Mouse (Mus musculus): Measurements from ENCODE around the gene Icam4.
A peak's percentile ranks its signal among the peaks of the same experiment; 100 is the strongest.
"Not testable (repeated sequence)": the region's sequence is repeated elsewhere in the genome, so short reads cannot be mapped to it uniquely, and the experiment has no call there.

Icam4 gene

DNA sequence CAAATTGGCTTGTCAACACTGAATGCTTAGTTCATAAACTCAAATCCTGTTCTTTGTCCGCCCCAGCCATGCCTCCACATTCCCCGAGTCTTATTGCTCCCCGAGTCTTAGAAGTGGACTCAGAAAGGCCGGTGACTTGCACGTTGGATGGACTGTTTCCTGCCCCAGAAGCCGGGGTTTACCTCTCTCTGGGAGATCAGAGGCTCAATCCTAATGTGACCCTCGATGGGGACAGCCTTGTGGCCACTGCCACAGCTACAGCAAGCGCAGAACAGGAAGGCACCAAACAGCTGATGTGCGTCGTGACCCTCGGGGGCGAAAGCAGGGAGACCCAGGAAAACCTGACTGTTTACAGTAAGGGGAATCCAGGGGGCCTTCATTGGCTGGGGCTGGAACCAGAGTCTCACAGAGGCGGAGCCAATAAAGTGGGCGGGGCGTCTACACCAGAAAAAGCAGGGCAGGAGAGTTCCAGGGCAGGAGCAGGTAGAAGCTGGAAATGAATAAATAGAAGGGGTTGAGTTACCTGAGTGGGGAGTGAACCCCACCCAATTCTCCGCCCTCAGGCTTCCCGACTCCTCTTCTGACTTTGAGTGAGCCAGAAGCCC lies 5.4 kb downstream of the Icam4 start:
- DNase-seq (ENCODE audit: low spot score in 2 of 2): no peak

- DNase-seq (ENCODE audit: low spot score in 2 of 2): no peak
These were observed 6.4 kb downstream of the Icam4 start for GRCm38 (mm10) chr9:21035586-21035985.

DNA sequence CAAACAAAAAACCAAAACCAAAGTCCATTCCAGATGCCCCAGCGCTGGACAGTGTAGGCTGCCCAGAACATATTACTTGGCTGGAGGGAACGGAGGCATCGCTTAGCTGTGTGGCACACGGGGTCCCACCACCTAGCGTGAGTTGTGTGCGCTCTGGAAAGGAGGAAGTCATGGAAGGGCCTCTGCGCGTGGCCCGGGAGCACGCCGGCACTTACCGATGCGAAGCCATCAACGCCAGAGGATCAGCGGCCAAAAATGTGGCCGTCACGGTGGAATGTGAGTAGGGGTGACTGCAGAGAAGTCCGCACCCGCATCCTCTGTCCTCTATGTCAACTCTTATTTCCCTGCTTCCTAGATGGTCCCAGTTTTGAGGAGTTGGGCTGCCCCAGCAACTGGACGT lies 7.0 kb downstream of the Icam4 start:
- DNase-seq (ENCODE audit: low spot score in 2 of 2): no peak

DNA sequence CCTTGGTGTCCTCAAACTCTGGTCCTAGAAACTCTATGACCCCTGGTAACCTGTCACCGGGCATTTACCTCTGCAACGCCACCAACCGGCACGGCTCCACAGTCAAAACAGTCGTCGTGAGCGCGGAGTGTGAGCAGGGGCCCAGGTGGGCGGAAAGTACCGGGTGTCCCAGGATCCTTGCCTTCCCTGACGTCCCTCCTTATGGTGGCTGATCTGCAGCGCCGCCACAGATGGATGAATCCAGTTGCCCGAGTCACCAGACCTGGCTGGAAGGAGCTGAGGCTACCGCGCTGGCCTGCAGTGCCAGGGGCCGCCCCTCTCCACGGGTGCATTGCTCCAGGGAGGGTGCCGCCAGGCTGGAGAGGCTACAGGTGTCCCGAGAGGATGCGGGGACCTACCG lies 7.5 kb downstream of the Icam4 start:
- DNase-seq (ENCODE audit: low spot score in 2 of 2): no peak

DNA sequence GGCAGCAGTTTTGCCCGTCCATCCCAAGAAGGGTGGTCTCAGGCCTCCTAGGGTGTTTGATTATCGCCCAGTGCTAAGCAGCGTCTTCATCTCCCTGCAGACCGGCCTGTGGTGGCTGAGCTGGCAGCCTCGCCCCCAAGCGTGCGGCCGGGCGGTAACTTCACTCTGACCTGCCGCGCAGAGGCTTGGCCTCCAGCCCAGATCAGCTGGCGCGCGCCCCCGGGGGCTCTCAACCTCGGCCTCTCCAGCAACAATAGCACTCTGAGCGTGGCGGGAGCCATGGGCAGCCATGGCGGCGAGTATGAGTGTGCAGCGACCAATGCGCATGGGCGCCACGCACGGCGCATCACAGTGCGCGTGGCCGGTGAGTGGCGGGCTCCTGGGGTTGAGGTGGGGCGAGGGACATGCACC lies 8.3 kb downstream of the Icam4 start:
- no peak for DNase-seq (ENCODE audit: low spot score in 2 of 2)

DNA sequence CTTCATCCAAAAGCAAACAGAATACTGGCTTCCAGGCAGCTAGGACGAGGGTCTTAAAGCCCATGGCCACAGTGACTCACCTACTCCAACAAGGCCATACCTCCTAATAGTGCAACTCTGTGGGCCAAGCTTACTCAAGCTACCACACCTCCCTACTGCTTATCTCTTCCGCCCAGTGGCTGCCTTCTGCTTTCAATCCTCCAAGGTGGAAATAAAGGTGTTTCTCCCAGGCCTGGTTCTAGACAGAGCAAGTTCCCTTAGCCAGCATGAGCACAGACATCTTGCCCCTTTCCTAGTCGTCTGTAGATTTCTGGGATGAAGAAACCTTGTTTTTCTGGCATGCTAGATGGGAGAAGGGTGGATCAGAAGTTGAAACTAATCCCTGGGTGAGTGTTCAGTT lies 10.6 kb downstream of the Icam4 start:
- DNase-seq (ENCODE audit: low spot score in 2 of 2): no peak

DNA sequence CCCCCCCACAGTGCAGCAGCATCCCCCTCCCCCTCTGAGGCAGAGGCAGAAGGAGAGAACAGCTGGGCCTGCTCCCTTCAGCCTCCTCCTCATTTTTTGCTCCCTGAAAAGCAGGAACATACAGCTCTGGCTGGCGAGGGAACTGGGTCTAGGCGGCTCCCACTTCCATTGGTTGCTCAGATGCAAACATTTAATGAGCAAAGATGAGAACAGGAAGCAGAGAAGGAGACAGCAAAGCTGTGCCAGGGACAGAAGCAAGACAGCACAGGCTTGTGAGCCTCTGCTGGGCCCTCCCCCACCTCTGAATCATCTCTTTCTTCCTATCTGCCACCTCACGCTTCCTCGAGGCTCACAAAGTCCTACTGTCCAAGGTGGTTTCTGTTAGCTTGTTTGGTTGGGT lies 12.1 kb downstream of the Icam4 start:
- no peak for DNase-seq (ENCODE audit: low spot score in 2 of 2)

DNA sequence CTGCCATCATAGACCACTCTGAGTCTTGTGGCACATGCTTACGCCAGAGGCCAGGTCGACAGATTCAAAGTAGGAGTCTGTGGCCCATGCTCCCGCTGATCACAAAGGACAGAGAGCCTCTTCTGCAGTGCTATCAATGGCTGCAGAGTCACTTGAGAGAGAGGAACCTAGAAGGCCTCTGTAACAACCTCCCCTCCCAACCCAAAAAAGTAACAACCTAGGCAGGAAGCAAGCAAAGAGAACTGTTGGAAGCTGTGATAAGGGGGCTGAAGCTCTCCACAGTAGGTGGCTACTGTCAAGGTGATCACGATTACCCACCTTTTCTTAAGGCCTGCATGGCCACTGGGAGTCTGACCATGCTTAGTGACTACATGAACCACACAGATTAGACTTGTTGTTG lies 14.4 kb downstream of the Icam4 start:
- DNase-seq (ENCODE audit: low spot score in 2 of 2): no peak

DNA sequence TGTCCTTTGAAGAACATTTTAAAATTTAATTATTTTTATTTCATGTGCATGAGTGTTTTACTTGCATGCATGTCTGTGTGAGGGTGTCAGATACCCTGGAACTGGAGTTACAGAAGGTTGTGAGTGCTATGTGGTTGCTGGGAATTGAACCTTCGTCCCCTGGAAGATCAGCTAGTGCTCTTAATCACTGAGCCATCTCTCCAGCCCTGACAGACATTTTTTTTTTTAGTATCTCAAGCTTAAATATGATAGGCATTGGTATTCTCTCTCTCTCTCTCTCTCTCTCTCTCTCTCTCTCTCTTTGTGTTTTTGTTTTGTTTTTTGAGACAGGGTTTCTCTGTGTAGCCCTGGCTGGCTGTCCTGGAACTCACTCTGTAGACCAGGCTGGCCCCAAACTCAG lies 15.6 kb downstream of the Icam4 start:
- not testable (repeated sequence) for DNase-seq (ENCODE audit: low spot score in 2 of 2)

GRCm38 (mm10) chr9:21045235-21045634 lies 16.1 kb downstream of the Icam4 start:
- DNase-seq (ENCODE audit: low spot score in 2 of 2): no peak

- DNase-seq (ENCODE audit: low spot score in 2 of 2): no peak
These were observed 22.4 kb downstream of the Icam4 start for GRCm38 (mm10) chr9:21051578-21051977.

- no peak for DNase-seq (ENCODE audit: low spot score in 2 of 2)
These were observed 33.8 kb downstream of the Icam4 start for GRCm38 (mm10) chr9:21062928-21063327.

DNA sequence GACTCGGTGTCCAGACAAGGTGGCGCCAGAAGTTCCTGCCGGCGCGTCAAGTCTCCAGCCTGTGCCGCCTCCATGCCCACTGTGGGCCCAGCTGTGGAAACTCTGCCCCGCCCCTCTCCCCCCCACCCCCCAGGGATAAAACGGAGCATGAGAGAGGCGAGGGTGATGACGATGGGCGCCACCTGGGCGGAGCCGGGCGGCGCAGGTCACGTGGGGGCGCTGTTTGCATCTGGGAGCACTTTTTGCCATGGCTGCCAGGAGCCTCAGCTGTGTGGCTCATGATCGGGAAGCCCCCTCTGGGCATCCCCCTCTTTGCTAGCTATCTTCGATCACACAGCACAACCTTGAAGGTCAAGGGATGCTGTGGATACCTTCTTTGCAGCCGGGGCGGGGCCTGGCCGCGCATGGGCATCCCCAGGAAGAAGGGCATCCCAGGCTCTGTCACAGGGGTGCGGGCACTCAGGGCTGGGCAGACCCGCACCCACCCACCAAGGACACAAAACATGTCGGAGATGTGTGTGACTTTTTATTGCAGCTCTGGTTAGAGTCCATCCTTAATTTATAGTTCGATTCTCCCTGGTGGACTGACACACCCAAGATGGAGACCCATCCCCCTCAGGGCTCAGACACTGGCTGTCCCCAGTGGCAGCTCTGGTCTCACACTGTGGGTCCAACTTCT lies 38.0 kb downstream of the Icam4 start, which contains the start of gene Zglp1:
TSS of gene Zglp1 (minus strand) at position 88 of the 679 bp plus-strand sequence.
- no peak for DNase-seq (ENCODE audit: low spot score in 2 of 2)

- DNase-seq (ENCODE audit: low spot score in 2 of 2): no peak
These were observed 43.5 kb downstream of the Icam4 start for GRCm38 (mm10) chr9:21072641-21073040.

GRCm38 (mm10) chr9:21073044-21073840 lies 44.1 kb downstream of the Icam4 start, which contains the start of the genes Gm49373 and Fdx1l:
TSS of gene Gm49373 (minus strand) at chr9:21073096.
TSS of gene Fdx1l (minus strand) at chr9:21073614.
- DNase-seq (ENCODE audit: low spot score in 2 of 2): peak; percentile 83 to 89

GRCm38 (mm10) chr9:21074173-21074572 lies 45.0 kb downstream of the Icam4 start:
- DNase-seq (ENCODE audit: low spot score in 2 of 2): no peak

DNA sequence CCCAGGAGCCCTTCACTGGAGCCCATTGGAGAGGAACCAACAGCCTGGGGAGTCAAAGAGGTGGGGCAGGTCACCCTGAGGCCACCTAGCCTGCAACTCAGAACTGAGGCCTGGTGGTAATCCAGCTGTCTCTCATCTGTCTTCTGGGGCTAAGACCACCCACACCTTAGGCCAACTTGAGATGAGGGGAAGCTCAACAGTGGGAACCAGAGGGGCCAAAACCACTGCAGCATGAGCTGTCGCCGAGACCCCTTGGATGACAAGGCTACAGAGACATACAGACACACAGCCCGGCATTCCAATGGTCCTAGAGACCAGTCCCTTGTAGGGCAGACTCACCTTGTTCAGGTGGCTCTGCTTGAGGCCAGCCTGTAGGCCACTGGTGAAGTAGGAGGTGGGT lies 46.5 kb downstream of the Icam4 start:
- no peak for DNase-seq (ENCODE audit: low spot score in 2 of 2)

Measured in urinary bladder, postnatal 36 days (tissue).